Mouse (Mus musculus) megakaryocyte, embryonic 14.5 days (primary cell): Measurements from ENCODE around the gene Pla2g2d. TPM values are rescaled to one million over a fixed set of nuclear protein-coding genes. Genes with fewer than 3 reads are reported as not detected.

Experiments
- H3K27me3 ChIP-seq: replicated peaks from 2 replicates; pipeline ENCODE3; 2012; ENCODE audit warnings: inconsistent platforms
- H3K36me3 ChIP-seq: replicated peaks from 2 replicates; pipeline ENCODE3; 2012; ENCODE audit warnings: low read length, inconsistent platforms, mixed read lengths
- H3K4me1 ChIP-seq: 2 replicates; pipeline ENCODE4 v1.6.1; 2012; ENCODE audit warnings: inconsistent platforms
- H3K4me3 ChIP-seq: replicated peaks from 2 replicates; pipeline ENCODE3; 2012; ENCODE audit warnings: moderate library complexity, mild to moderate bottlenecking, inconsistent platforms
- H3K9me3 ChIP-seq: 2 replicates; pipeline ENCODE4 v1.6.1; 2012; ENCODE audit warnings: inconsistent platforms
- FLI1 ChIP-seq: IDR thresholded peaks from 2 replicates; pipeline ENCODE4 v1.6.1; 2012; ENCODE audit warnings: low read length, inconsistent platforms, mixed read lengths
- GATA1 ChIP-seq: IDR thresholded peaks from 3 replicates; pipeline ENCODE4 v1.6.1; 2012; ENCODE audit warnings: mixed read lengths, low read length, inconsistent platforms, borderline replicate concordance
- polyA plus RNA-seq: library from polyadenylated mRNA; stranded (reverse); fragments of >175 nt; gene quantifications from 2 replicates; pipeline ENCODE4 v1.2.3, GENCODE M21; 2012; ENCODE audit warnings: low replicate concordance; ENCODE audit not compliant: insufficient read depth

The Pla2g2d gene
- polyA plus RNA-seq, 1 experiment, result not detected

DNA sequence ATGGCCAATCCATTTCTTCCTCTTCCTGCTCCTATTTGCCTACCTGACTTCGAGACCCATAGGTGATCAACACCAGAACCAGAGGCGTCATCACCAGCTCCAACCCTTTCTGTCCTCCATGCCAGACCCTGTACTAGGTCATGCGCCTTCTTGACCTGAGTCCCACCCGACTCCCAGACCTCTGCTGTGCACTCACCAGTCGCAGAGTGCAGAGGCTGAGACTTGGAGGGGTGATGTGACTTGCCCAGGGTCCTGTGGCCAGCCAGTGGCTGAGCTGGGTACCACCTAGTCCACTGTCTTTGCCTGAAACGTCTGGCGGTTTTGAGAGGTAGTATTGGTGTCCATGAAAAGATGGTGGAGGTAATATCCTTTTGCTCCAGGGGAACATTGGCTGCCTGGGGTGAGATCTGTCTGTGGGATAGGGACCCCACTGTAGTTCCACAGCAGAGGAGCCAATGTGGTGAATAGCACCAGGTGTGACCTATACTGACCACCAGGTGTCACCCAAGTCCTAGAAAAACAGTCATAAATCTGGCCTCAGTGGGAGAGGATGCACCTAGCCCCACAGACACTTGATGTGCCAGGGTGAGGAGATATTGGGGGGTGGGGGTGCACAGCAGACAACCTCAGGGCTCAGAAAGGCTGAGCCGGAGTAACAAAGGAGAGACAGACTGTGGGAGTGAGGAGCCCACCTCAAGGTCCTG is 27.0 kb upstream of the Pla2g2d start:
- Histone ChIP-seq H3K27me3 (peaks cover 93% of the 10 kb centered on the region), H3K4me1 (no peaks in the 10 kb centered on the region), H3K36me3 (no peaks in the 10 kb centered on the region), H3K9me3 (peaks cover 16% of the 10 kb centered on the region), H3K4me3 (no peak overlapping the region)
- TF ChIP-seq GATA1 (no peak), FLI1 (no peak)

DNA sequence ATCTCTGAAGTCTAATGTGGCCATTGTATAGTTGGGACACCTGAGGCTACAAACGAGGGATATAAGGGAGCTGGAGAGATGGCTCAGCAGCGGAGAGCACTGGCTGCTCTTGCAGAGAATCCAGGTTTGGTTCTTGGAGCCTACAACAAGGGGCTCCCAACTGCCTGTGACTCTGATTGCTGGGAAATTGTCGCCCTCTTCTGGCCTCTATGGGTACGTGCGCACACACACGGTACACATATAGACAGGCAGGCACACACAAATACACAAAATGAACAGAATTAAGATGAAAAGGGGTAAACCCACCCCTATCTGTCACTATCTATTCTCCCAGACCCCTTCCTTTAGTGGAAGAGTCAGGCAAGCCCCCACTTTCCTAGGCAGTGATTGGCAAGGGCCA is 22.9 kb upstream of the Pla2g2d start:
- Histone ChIP-seq H3K9me3 (peaks cover 16% of the 10 kb centered on the region), H3K4me3 (no peak overlapping the region), H3K27me3 (peaks cover 94% of the 10 kb centered on the region), H3K4me1 (no peaks in the 10 kb centered on the region; the same call in 1 of the 2 replicates), H3K36me3 (no peaks in the 10 kb centered on the region)
- no peak for TF ChIP-seq GATA1

DNA sequence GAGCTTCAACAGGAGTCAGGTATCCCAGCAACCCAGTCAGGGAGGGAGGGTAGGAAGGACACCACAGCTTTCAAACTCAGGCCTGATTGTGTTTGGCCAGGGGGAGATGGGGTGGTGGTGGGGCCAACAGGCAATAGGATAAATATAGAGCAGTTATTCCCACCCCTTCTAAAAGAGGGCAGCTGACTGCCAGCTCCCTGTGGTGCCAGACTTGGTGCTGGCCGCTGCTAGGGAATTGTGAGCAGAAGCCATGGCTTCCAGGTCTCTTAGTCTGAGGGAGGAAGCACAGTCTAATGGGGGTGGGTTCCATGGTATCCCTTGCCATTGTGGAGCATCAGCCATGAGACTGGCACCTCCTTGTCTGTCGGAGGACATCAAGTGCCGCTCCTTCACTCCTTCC is 21.9 kb upstream of the Pla2g2d start:
- Histone ChIP-seq H3K4me3 (no peak overlapping the region), H3K36me3 (no peaks in the 10 kb centered on the region), H3K27me3 (peaks cover 90% of the 10 kb centered on the region), H3K9me3 (peaks cover 19% of the 10 kb centered on the region), H3K4me1 (no peaks in the 10 kb centered on the region; the same call in 1 of the 2 replicates)
- TF ChIP-seq FLI1, result no peak
- no peak for TF ChIP-seq GATA1

DNA sequence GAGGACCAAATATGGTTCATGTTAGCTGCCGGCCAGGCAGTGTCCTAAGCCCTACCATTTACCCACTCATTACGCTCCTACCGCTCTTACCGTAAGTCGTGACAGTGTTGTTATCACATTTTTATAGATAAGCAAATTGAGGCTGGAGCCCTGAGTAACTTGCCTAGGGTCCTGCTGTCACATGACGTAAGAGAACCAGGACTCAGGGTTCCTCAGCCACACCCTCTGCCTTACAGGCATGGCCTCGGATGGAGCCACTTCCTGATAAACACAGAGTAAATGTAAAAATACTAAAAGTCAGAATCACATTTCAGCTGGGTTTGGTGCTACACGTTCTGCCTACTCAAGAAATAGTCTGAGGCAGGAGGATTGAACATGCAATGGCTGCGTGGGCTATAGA is 21.1 kb upstream of the Pla2g2d start:
- Histone ChIP-seq H3K4me1 (no peaks in the 10 kb centered on the region; the same call in 1 of the 2 replicates), H3K36me3 (no peaks in the 10 kb centered on the region), H3K9me3 (peaks cover 19% of the 10 kb centered on the region), H3K27me3 (peaks cover 87% of the 10 kb centered on the region), H3K4me3 (no peak overlapping the region)
- TF ChIP-seq FLI1, result no peak
- TF ChIP-seq GATA1, result no peak

DNA sequence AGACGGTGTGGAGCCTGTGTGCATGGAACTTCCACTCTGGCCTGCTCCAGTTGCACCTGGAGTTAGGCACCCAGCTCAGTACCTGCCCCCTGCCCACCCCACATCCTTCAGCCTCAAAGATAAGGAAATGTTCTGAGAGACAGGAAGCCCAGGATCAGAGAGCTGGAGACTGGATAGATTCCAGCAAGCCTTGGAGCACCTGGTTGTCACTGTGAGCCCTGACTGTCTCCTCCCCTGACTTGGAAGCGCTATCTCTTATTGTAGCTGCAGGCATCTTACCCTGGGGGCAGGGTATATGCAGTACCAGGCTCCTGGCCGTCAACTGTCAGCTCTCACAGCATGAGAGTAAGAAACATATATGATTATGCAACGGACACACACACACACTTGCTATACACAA is 20.1 kb upstream of the Pla2g2d start:
- Histone ChIP-seq H3K36me3 (no peaks in the 10 kb centered on the region), H3K27me3 (peaks cover 85% of the 10 kb centered on the region), H3K4me1 (no peaks in the 10 kb centered on the region; the same call in 1 of the 2 replicates), H3K9me3 (peaks cover 19% of the 10 kb centered on the region), H3K4me3 (no peak overlapping the region)
- TF ChIP-seq FLI1 (no peak), GATA1 (no peak)

DNA sequence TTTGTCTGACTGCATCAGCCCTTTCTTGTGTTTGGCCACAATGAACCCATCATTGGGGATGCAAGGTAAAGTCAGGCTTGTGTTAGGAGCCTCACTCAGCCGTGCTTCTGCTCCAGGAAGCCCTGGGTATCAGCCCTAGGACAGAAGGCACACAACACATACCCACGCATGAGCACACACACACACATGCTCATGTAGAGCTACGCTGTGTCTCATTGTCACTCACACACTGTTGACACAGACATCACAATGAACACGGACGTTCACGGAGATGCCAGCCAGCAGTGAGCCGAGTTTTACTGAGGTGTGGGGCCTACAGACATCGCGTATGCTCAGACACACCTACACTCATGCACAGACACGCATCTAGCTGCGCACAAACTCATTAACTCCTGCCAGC is 19.6 kb upstream of the Pla2g2d start:
- Histone ChIP-seq H3K9me3 (peaks cover 19% of the 10 kb centered on the region), H3K36me3 (no peaks in the 10 kb centered on the region), H3K27me3 (peaks cover 82% of the 10 kb centered on the region), H3K4me3 (peak overlapping the region; percentile 14), H3K4me1 (no peaks in the 10 kb centered on the region; the same call in 1 of the 2 replicates)
- TF ChIP-seq FLI1 (no peak), GATA1 (no peak)

DNA sequence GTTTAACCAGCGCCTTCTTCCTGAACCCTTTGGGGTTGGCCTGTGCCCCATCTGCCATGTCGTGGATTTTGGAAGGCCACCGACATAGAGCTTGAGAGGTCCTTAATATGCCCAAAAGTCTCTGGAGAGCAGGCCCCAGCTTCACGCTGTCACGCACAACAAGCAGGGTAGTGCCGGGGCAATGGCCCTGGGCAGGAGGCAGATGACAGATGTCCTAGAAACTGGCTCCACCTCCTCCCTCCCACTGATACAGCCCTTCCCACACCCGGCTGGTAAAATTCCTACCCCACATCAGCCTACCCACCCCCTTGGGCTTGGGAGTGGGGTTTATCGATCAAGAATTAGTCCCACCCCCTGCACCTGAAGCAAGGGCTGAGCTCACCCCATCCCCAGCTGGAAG is 18.1 kb upstream of the Pla2g2d start, which contains the start of gene Pla2g2f:
TSS of gene Pla2g2f (minus strand) at position 211 of the 400 bp plus-strand sequence.
- Histone ChIP-seq H3K4me3 (no peak within 1 kb of the TSS), H3K4me1 (no peaks in the 10 kb centered on the region; the same call in 1 of the 2 replicates), H3K9me3 (peaks cover 14% of the 10 kb centered on the region), H3K36me3 (no peaks in the 10 kb centered on the region), H3K27me3 (peaks cover 78% of the 10 kb centered on the region)
- TF ChIP-seq FLI1, result no peak
- no peak for TF ChIP-seq GATA1

DNA sequence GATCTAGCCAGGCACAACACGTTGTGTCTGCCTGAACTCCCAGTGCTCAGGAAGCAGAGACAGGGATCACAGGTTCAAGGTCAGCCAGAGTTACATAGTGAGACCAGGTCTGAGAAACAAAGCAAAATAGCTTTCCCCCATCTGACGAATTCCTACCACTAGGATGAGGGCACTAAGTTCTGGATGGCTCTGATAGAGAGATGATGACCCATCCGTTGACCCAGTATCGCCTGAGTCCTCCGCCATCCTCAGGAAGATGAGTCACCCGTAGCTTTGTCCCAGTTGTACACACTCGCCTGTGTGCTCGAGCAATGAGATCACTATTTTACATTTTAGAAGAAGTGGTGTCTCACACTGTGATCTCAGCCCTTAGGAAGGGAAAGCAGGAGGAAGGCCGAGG is 13.3 kb upstream of the Pla2g2d start:
- Histone ChIP-seq H3K4me3 (no peak overlapping the region), H3K9me3 (0 out of 2 replicates have a peak, but pooled peaks cover 3% of the 10 kb centered on the region), H3K36me3 (no peaks in the 10 kb centered on the region), H3K4me1 (no peaks in the 10 kb centered on the region), H3K27me3 (peaks cover 54% of the 10 kb centered on the region)
- TF ChIP-seq GATA1 (no peak), FLI1 (no peak)

DNA sequence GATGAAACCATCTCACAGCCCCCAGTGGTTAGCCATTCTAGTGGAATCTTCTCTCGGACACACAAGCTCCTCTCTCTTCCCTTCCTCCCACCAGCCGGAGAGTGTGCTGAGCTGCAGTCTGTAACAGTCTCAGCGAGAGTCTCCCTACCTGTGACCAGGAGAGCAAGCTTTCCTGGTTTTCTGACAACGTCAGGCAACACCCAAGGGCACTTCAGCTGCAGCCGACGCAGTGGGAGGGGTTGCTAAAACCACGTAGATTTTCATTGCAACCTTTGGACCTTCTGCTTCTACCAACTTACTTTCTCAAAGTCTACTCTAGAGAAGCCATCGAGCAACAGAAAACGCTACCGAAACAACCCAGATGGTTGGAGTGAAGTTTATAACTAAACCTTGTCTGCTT is 3.6 kb upstream of the Pla2g2d start:
- no peaks in the 10 kb centered on the region for H3K4me1 ChIP-seq
- TF ChIP-seq FLI1, result no peak
- no peak for TF ChIP-seq GATA1
- peaks cover 72% of the 10 kb centered on the region for H3K27me3 ChIP-seq
- H3K36me3 ChIP-seq, result no peaks in the 10 kb centered on the region
- H3K9me3 ChIP-seq, result no peaks in the 10 kb centered on the region
- no peak overlapping the region for H3K4me3 ChIP-seq

DNA sequence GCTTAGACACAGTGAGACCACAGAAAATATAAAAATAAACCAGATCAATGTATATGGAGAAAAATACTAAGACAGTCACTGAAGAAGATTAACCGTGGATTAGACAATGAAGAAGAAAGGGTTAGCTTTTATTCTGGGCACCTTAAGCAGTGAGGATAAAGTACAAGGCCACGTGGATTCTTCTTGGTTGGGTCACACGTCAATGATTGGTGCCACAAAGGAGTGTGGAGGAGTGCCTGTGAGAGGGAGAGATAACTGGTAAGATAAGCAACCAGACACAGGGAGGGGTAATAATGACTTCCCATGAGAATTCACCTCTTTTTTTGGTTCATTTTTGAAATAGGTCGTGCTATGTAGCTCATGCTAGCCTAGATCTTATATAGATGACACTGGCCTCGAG is 3.1 kb upstream of the Pla2g2d start:
- Histone ChIP-seq H3K4me3 (no peak overlapping the region), H3K36me3 (no peaks in the 10 kb centered on the region), H3K27me3 (peaks cover 72% of the 10 kb centered on the region), H3K9me3 (no peaks in the 10 kb centered on the region), H3K4me1 (no peaks in the 10 kb centered on the region)
- TF ChIP-seq FLI1, result no peak
- TF ChIP-seq GATA1, result no peak
